Mouse (Mus musculus) T-cell, adult 66 days (primary cell): Measurements from ENCODE around the gene Ccpg1os. TPM values are rescaled to one million over a fixed set of nuclear protein-coding genes. Genes with fewer than 3 reads are reported as not detected.

Source experiments
- total RNA-seq, 2 experiments: library from RNA; stranded (reverse); gene quantifications; 3 replicates in 1 of 2; 4 replicates in 1 of 2; pipeline ENCODE4 v1.2.4; 2023

The Ccpg1os gene
- 1 to 10 TPM; 4.7 to 6.0 TPM for total RNA-seq

DNA sequence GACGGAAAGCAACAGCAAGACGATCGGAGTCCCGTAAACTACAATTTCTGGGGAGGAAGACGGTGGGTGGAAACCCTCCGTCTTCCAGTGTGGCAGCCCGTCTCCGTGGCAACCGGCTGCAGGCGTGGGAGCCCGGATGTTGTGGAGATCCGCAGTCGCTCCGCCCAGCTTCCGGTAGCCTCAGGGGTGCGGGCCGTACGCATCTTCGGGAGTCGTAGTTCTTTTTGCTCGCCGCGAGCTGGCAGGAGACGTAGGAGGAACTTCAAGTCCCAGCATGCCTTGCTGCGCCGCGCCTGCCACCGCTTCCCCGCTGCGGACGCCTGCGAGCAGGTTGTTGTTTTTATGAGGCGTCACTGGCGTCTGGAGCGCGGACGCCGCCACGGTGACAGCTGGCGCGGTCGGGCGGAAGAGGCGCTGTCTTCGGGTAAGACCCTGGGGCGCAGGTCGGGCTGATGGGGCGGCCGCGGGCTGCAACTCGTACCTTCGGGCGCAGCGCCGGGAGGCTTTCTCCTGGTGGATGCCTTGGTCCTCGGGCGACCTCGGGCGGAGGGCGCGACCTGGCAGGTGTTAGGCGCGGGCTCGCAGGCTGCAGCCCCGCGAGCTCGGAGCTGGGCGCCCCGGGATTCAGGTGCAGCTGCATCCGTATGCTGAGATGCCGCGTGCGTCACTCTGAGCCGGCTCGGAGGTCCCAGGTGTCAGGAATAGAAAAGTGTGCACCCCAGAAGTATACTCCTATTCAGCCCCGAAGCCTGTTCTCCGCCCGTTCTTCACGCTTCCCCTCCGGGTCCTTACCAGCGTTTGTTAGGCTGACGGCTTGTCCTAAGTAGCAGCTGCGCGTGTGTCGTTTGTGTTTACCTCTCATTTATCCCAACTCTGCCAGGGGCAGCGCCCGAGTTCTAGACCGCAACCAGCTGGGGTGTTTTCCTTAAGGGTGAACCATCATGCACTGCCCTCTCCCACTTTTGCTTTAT is at the start of gene Ccpg1os, which contains the start of gene Ccpg1:
Gene Ccpg1os (minus strand): TSS at position 133 of the 971 bp plus-strand sequence.
Gene Ccpg1 (plus strand): TSS at position 180 of the 971 bp plus-strand sequence.

GRCm38 (mm10) chr9:72958521-72959450 is 26.4 kb downstream of the Ccpg1os start, which contains the start of the genes Dyx1c1 and Gm44503:
Dyx1c1 (plus strand) TSS chr9:72958785.
Gm44503 (plus strand) TSS chr9:72958852.

Other genes with a start within 250 kb of the Ccpg1os start
- under 1 TPM; 0.09 TPM for gene Prtg, start 178.5 kb downstream of the Ccpg1os start, total RNA-seq
- gene Pygo1, start 59.7 kb downstream of the Ccpg1os start, total RNA-seq, result not detected
- gene Dyx1c1, start 26.6 kb downstream of the Ccpg1os start, total RNA-seq, result 1 to 10 TPM; 1.7 TPM
- not detected for gene Gm44503, start 26.5 kb downstream of the Ccpg1os start, total RNA-seq
- 100 to 1,000 TPM in 1 of 2 experiments, 10 to 100 TPM in 1; 91.2 to 107 TPM for gene Ccpg1, start within 50 bp of the Ccpg1os start, total RNA-seq
- 10 to 100 TPM; 15.1 to 18.4 TPM for gene Pigb, start 55.0 kb upstream of the Ccpg1os start, total RNA-seq
- 10 to 100 TPM; 60.2 to 65.5 TPM for gene Rab27a, start 59.5 kb upstream of the Ccpg1os start, total RNA-seq
- 10 to 100 TPM in 1 of 2 experiments, 1 to 10 TPM in 1; 9.6 to 10.9 TPM for gene Khdc3, start 116.5 kb upstream of the Ccpg1os start, total RNA-seq
- gene Gm20509, start 117.1 kb upstream of the Ccpg1os start, total RNA-seq, result not detected
- 10 to 100 TPM; 71.7 to 73.4 TPM for gene Rsl24d1, start 128.0 kb upstream of the Ccpg1os start, total RNA-seq